Mouse (Mus musculus) hindbrain, embryonic 16.5 days (tissue): Measurements from ENCODE around the gene Flywch2. TPM values are rescaled to one million over a fixed set of nuclear protein-coding genes. Genes with fewer than 3 reads are reported as not detected.

Experiments
- microRNA-seq: library from miRNA; unstranded; fragments of <30 nt; microRNA quantifications from one replicate; pipeline ENCODE4, GENCODE M21; 2017
- polyA plus RNA-seq: library from polyadenylated mRNA; unstranded; fragments of >200 nt; fragmentation: Nextera tagmentation; extraction: Ambion mirVana; gene quantifications from 2 replicates; pipeline ENCODE4 v1.2.1, GENCODE M21; 2015

Flywch2 gene
- polyA plus RNA-seq, 1 experiment from 2014 or later = 86.2 TPM

Small RNA genes within 50 kb of the gene (microRNA-seq; reads per million reads assigned to microRNA genes)
- gene Mir5125 = not detected

Other genes with a start within 250 kb of the Flywch2 start
- gene Zfp213, start 221.8 kb downstream of the Flywch2 start, polyA plus RNA-seq = 17.0 and 18.0 TPM in 2 replicates
- gene Zfp13, start 186.6 kb downstream of the Flywch2 start, polyA plus RNA-seq = 26.4 and 29.1 TPM in 2 replicates
- 0.20 and 0.25 TPM in 2 replicates for gene Zscan10, start 185.2 kb downstream of the Flywch2 start, polyA plus RNA-seq
- 1.2 and 1.5 TPM in 2 replicates for gene Mmp25, start 140.8 kb downstream of the Flywch2 start, polyA plus RNA-seq
- gene Bicdl2, start 125.6 kb downstream of the Flywch2 start, polyA plus RNA-seq = 0.19 TPM in 1 of 2 replicates, not detected in the other
- gene Hcfc1r1, start 112.5 kb downstream of the Flywch2 start, polyA plus RNA-seq = 150 and 153 TPM in 2 replicates
- 41.3 and 42.1 TPM in 2 replicates for gene Thoc6, start 112.2 kb downstream of the Flywch2 start, polyA plus RNA-seq
- gene Tnfrsf12a, start 108.6 kb downstream of the Flywch2 start, polyA plus RNA-seq = 5.8 and 6.1 TPM in 2 replicates
- gene Cldn6, start 106.8 kb downstream of the Flywch2 start, polyA plus RNA-seq = 0.34 and 0.54 TPM in 2 replicates
- 1.6 and 2.0 TPM in 2 replicates for gene Cldn9, start 102.1 kb downstream of the Flywch2 start, polyA plus RNA-seq
- gene 1520401A03Rik, start 63.3 kb downstream of the Flywch2 start, polyA plus RNA-seq = 0.13 TPM in 1 of 2 replicates, not detected in the other
- gene Pkmyt1, start 59.7 kb downstream of the Flywch2 start, polyA plus RNA-seq = 20.8 and 21.1 TPM in 2 replicates
- gene Paqr4, start 45.2 kb downstream of the Flywch2 start, polyA plus RNA-seq = 81.4 and 84.1 TPM in 2 replicates
- gene Kremen2, start 40.2 kb downstream of the Flywch2 start, polyA plus RNA-seq = 1.4 and 1.8 TPM in 2 replicates
- gene Flywch1, start 14.5 kb downstream of the Flywch2 start, polyA plus RNA-seq = 202 and 203 TPM in 2 replicates
- 410 and 420 TPM in 2 replicates for gene Srrm2, start 4.5 kb upstream of the Flywch2 start, polyA plus RNA-seq
- gene Elob, start 43.1 kb upstream of the Flywch2 start, polyA plus RNA-seq = 1,167 and 1,245 TPM in 2 replicates
- gene Prss33, start 50.0 kb upstream of the Flywch2 start, polyA plus RNA-seq = 0.17 TPM in 1 of 2 replicates, not detected in the other
- 0.14 TPM in 1 of 2 replicates, not detected in the other for gene Prss32, start 57.8 kb upstream of the Flywch2 start, polyA plus RNA-seq
- gene Prss41, start 58.1 kb upstream of the Flywch2 start, polyA plus RNA-seq = 1.2 and 2.0 TPM in 2 replicates
- gene Prss21, start 82.0 kb upstream of the Flywch2 start, polyA plus RNA-seq = not detected in 2 replicates
- not detected in 2 replicates for gene Dcpp1, start 94.8 kb upstream of the Flywch2 start, polyA plus RNA-seq
- gene Dcpp2, start 94.8 kb upstream of the Flywch2 start, polyA plus RNA-seq = not detected in 2 replicates
- 0.24 TPM in 1 of 2 replicates, not detected in the other for gene Dcpp3, start 131.4 kb upstream of the Flywch2 start, polyA plus RNA-seq
- gene Sbp, start 155.6 kb upstream of the Flywch2 start, polyA plus RNA-seq = not detected in 2 replicates
- gene Sbpl, start 169.2 kb upstream of the Flywch2 start, polyA plus RNA-seq = not detected in 2 replicates
- gene Prss30, start 194.5 kb upstream of the Flywch2 start, polyA plus RNA-seq = not detected in 2 replicates
- not detected in 2 replicates for gene Prss22, start 212.0 kb upstream of the Flywch2 start, polyA plus RNA-seq